Mouse (Mus musculus) myocyte (in vitro differentiated cells): ENCODE results near the gene Lrch4.

Experiments
- CEBPB ChIP-seq: IDR thresholded peaks from 2 replicates; pipeline ENCODE4 v1.6.1; 2011; ENCODE audit warnings: mild to moderate bottlenecking, moderate library complexity; ENCODE audit not compliant: poor library complexity, insufficient read depth, severe bottlenecking
- E2F4 ChIP-seq: IDR thresholded peaks from one replicate; pipeline ENCODE4 v1.6.1; 2011; ENCODE audit warnings: mild to moderate bottlenecking, control low read depth, moderate library complexity; ENCODE audit not compliant: insufficient read depth
- MAX ChIP-seq: IDR thresholded peaks from one replicate; pipeline ENCODE4 v1.6.1; 2011; ENCODE audit warnings: low read depth, mild to moderate bottlenecking, control low read depth
- MYOD1 ChIP-seq, 3 experiments: IDR thresholded peaks; one replicate each; pipeline ENCODE4 v1.6.1; 2011; ENCODE audit warnings: control low read depth in 2 of 3, low read depth in 2 of 3, mild to moderate bottlenecking in 2 of 3, moderate library complexity in 1 of 3; ENCODE audit not compliant: insufficient read length in 2 of 3, control insufficient read depth in 1 of 3
- MYOG ChIP-seq, 3 experiments: IDR thresholded peaks; one replicate each; pipeline ENCODE4 v1.6.1; 2011; ENCODE audit warnings: control low read depth in 2 of 3, low read depth in 2 of 3, mild to moderate bottlenecking in 2 of 3; ENCODE audit not compliant: insufficient read length in 2 of 3, control insufficient read depth in 1 of 3, insufficient read depth in 1 of 3
- POLR2A ChIP-seq: IDR thresholded peaks from one replicate; pipeline ENCODE4 v1.6.1; 2011; ENCODE audit warnings: low read depth, mild to moderate bottlenecking, control low read depth, moderate library complexity; ENCODE audit not compliant: insufficient read length
- POLR2AphosphoS2 ChIP-seq: IDR thresholded peaks from one replicate; pipeline ENCODE4 v1.6.1; 2011; ENCODE audit warnings: low read depth, control low read depth; ENCODE audit not compliant: insufficient read length
- TCF12 ChIP-seq: IDR thresholded peaks from one replicate; pipeline ENCODE4 v1.6.1; 2011; ENCODE audit warnings: mild to moderate bottlenecking, control low read depth; ENCODE audit not compliant: poor library complexity, insufficient read depth, severe bottlenecking
- TCF3 ChIP-seq: IDR thresholded peaks from one replicate; pipeline ENCODE4 v1.6.1; 2011; ENCODE audit warnings: low read depth, control low read depth; ENCODE audit not compliant: insufficient read length
- USF1 ChIP-seq: IDR thresholded peaks from one replicate; pipeline ENCODE4 v1.6.1; 2011; ENCODE audit warnings: low read depth, mild to moderate bottlenecking, control low read depth, moderate library complexity

DNA sequence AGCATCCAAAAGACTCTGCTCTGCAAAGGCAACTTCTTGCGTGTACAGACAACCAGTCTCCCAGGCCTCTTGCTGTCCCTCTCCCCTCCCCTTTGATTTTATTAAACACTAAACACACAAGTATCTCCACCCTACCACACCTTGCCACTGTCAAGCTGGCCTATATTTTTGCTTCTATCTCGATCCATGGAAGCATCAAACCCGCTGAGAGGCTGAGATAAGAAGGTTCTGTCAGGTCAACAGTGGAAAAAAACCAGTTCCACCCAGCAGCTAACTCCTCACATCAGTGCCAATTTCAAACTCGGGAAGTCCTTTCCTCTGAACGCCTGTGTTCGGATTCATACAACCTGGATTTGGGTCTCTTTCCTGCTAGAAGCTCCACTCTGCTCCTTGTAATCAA lies 44.1 kb downstream of the Lrch4 start:
- TF ChIP-seq CEBPB (no peak), MYOG (IDR thresholded peaks at IDR 0.05; ENCODE audit: control insufficient read depth in 1 of 3, insufficient read depth in 1 of 3, insufficient read length in 2 of 3, low read depth in 2 of 3) (no peak), E2F4 (no peak), POLR2A (no peak), TCF3 (no peak), POLR2AphosphoS2 (no peak), MAX (no peak), TCF12 (no peak), USF1 (no peak), MYOD1 (IDR thresholded peaks at IDR 0.05; ENCODE audit: control insufficient read depth in 1 of 3, insufficient read length in 2 of 3, low read depth in 2 of 3) (no peak)
